ENCODE assay signal across 9 mouse cellular contexts in the genomic region with DNA sequence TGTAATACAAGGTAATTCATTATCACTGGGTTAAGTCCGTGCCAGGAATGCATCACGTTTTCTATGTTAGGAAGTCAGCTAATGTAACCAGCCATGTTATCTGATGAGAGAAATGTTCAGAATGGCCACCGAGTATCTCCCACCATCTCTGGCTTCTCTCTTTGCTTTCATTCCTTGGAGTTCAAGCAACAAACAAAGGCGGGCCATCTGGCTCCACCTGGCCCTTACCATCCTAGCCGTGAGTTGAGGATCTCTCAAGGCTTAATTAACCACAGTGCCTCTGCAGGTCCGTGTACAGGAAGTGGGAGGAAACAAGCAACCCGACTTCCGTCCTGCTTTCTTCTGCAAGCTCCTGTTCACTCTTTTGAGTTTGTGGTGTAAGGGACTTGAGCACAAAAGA. TPM values are rescaled to one million over a fixed set of nuclear protein-coding genes. Genes with fewer than 3 reads are reported as not detected.
A peak's percentile ranks its signal among the peaks of the same experiment; 100 is the strongest.
DNase-seq lines count a peak whose midpoint lies in the region; ATAC-seq and TF ChIP-seq lines count a peak whose summit lies in the region.
"Had no signal": no experiment of that assay in that cellular context is flagged by ENCODE, and none has a peak within 500 bp of the region (broad histone marks: within the 10 kb centered on the region; RNA-seq: fewer than 3 reads in every experiment).

No protein-coding gene starts in this region.

- in situ Hi-C loops in ES-E14 (cut with MboI; ENCODE audit: low sequenced_read_pairs in 2 of 2, unreplicated experiment in 2 of 2): no loop called here

- no peaks in the 10 kb centered on the region for H3K9me3 ChIP-seq in heart, postnatal 0 days (replicated peaks; ENCODE audit: control insufficient read depth, low read length)
- H3K9me3 ChIP-seq in ES-E14 (ENCODE audit: control insufficient read depth, insufficient read depth, low read depth, low read length): no peaks in the 10 kb centered on the region
- no peaks in the 10 kb centered on the region for H3K9me3 ChIP-seq in liver, postnatal 0 days (ENCODE audit: low read length)

- DNase-seq in heart, postnatal 0 days (ENCODE audit: low spot score): no peak
- no peak for DNase-seq in heart, postnatal 25 days (ENCODE audit: low spot score)
- no peak for DNase-seq in ES-E14 (ENCODE audit: low read depth, low spot score)
- DNase-seq in liver, postnatal 0 days: peak; percentile 37
- no peak for DNase-seq in left cerebral cortex, postnatal 36 days (ENCODE audit: low spot score in 2 of 2)
- no peak for DNase-seq in ovary, postnatal 36 days (ENCODE audit: low spot score)
- DNase-seq in cerebellum, adult 8-10 months: no peak
- DNase-seq: forebrain, postnatal 0 days had no signal

- TF ChIP-seq CTCF in heart, postnatal 0 days (IDR thresholded peaks at IDR 0.05; ENCODE audit: low read depth): no peak
- no peak for TF ChIP-seq CTCF in liver, postnatal 0 days (IDR thresholded peaks at IDR 0.05; ENCODE audit: low read depth)

- no peak overlapping the region for H3K4me3 ChIP-seq in heart, postnatal 0 days (ENCODE audit: low read depth, low read length)
- peak overlapping the region in 1 of 2 experiments; percentile 20; a peak in 1 of 4 replicates for H3K4me3 ChIP-seq in ES-E14 (ENCODE audit: insufficient read depth in 1 of 2, low read depth in 1 of 2, low read length in 2 of 2, poor library complexity in 1 of 2, severe bottlenecking in 1 of 2)
- H3K4me3 ChIP-seq in liver, postnatal 0 days (ENCODE audit: low read depth, low read length): peak overlapping the region; percentile 89

- WGBS in heart, postnatal 0 days: 63% methylated on average over 8 of the region's 8 CpGs
- WGBS in liver, postnatal 0 days (ENCODE audit: insufficient replicate concordance): 32% methylated on average over 8 of the region's 8 CpGs

- no peak for ATAC-seq in heart, postnatal 0 days (ENCODE audit: insufficient read depth, low read depth)
- ATAC-seq in erythroid progenitor cell, adult 5-6 weeks (replicated peaks; ENCODE audit: low FRiP score, poor library complexity, severe bottlenecking): 0 out of 2 replicates have a peak, but pooled peaks have one; percentile 16
- no peak for ATAC-seq in liver, postnatal 0 days
- ATAC-seq: forebrain, postnatal 0 days had no signal

- intact Hi-C loops in heart, postnatal 25 days (cut with DNase I): no loop called here
- intact Hi-C loops in left cerebral cortex, postnatal 36 days (cut with DNase I): no loop called here

- H3K4me2 ChIP-seq in heart, postnatal 0 days (ENCODE audit: low read depth, low read length): no peak overlapping the region; the same call in 1 of the 2 replicates
- H3K4me2 ChIP-seq in liver, postnatal 0 days (ENCODE audit: low read depth, low read length): peak overlapping the region; percentile 99

- no peaks in the 10 kb centered on the region for H3K36me3 ChIP-seq in heart, postnatal 0 days (replicated peaks; ENCODE audit: control insufficient read depth, insufficient read depth, low read length)
- H3K36me3 ChIP-seq in ES-E14 (ENCODE audit: control insufficient read depth, insufficient read depth, low read length, poor library complexity, severe bottlenecking): no peaks in the 10 kb centered on the region
- H3K36me3 ChIP-seq in liver, postnatal 0 days (replicated peaks; ENCODE audit: insufficient read depth, low read length): no peaks in the 10 kb centered on the region

- H3K27ac ChIP-seq in heart, postnatal 0 days (ENCODE audit: low read depth): no peak overlapping the region
- H3K27ac ChIP-seq in ES-E14 (ENCODE audit: insufficient read depth, low read depth, low read length, poor library complexity, severe bottlenecking): no peak overlapping the region
- H3K27ac ChIP-seq in liver, postnatal 0 days (ENCODE audit: low read depth): peak overlapping the region; percentile 99

- no peak for TF ChIP-seq EP300 in heart, postnatal 0 days (IDR thresholded peaks at IDR 0.05; ENCODE audit: low read depth)
- no peak for TF ChIP-seq EP300 in liver, postnatal 0 days (IDR thresholded peaks at IDR 0.05; ENCODE audit: low read depth)

- 0 out of 2 replicates have a peak, but pooled peaks cover 2% of the 10 kb centered on the region for H3K4me1 ChIP-seq in heart, postnatal 0 days (ENCODE audit: control insufficient read depth, insufficient read depth)
- peaks cover 3 to 4% of the 10 kb centered on the region in 2 experiments; a peak in 3 of 4 replicates for H3K4me1 ChIP-seq in ES-E14 (ENCODE audit: control insufficient read depth in 2 of 2, insufficient read depth in 2 of 2, low read length in 2 of 2, poor library complexity in 1 of 2)
- H3K4me1 ChIP-seq in liver, postnatal 0 days (ENCODE audit: insufficient read depth): peaks cover 49% of the 10 kb centered on the region

- H3K9ac ChIP-seq in heart, postnatal 0 days (replicated peaks; ENCODE audit: low read depth, low read length): 0 out of 2 replicates have a peak overlapping the region, but pooled peaks have one; percentile 16
- H3K9ac ChIP-seq in ES-E14 (ENCODE audit: insufficient read depth, low read depth, low read length, poor library complexity, severe bottlenecking): peak overlapping the region; percentile 26; the same call in 1 of the 2 replicates
- peak overlapping the region; percentile 47 for H3K9ac ChIP-seq in liver, postnatal 0 days (replicated peaks)
- H3K9ac ChIP-seq: forebrain, postnatal 0 days had no signal

- H3K27me3 ChIP-seq in heart, postnatal 0 days (ENCODE audit: control insufficient read depth, insufficient read depth, low read length): no peaks in the 10 kb centered on the region
- H3K27me3 ChIP-seq in liver, postnatal 0 days (ENCODE audit: insufficient read depth, low read length): no peaks in the 10 kb centered on the region

TF ChIP-seq in ES-E14, 5 proteins besides CTCF, POLR2A, EP300 and RAD21:
- TF ChIP-seq HCFC1 (IDR thresholded peaks at IDR 0.05; ENCODE audit: borderline replicate concordance, insufficient read depth, low read length) (no peak), ZC3H11A (IDR thresholded peaks at IDR 0.05; ENCODE audit: borderline replicate concordance, low read depth, low read length) (no peak), CHD2 (IDR thresholded peaks at IDR 0.05; ENCODE audit: low read depth, low read length) (no peak), ZNF384 (IDR thresholded peaks at IDR 0.05; ENCODE audit: low read depth, low read length) (no peak), MAFK (IDR thresholded peaks at IDR 0.05; ENCODE audit: insufficient read depth, low read depth, low read length) (no peak)

RNA-seq across cellular contexts. Expression of gene Parp16, which starts 21.8 kb away (rescaled TPM):
- 1.8 and 7.7 TPM in 2 replicates for total RNA-seq in heart, postnatal 0 days (2014; rRNA removed; ENCODE audit: low replicate concordance)
- polyA plus RNA-seq in heart, postnatal 0 days (2015; fragmentation: Nextera tagmentation; extraction: Ambion mirVana): 5.7 and 5.8 TPM in 2 replicates
- total RNA-seq in heart, postnatal 25 days (2021): 1 to 10 TPM; 4.2 TPM
- total RNA-seq in ES-E14 (2012; rRNA removed): 4.9 TPM in 2 replicates
- total RNA-seq in erythroid progenitor cell, adult 5-6 weeks (2015; ENCODE audit: low replicate concordance): 17.7 and 28.5 TPM in 2 replicates
- 13.7 and 15.2 TPM in 2 replicates for total RNA-seq in erythroid progenitor cell, adult 5-6 weeks (2017; ENCODE audit: low replicate concordance)
- polyA plus RNA-seq in liver, postnatal 0 days (2015; fragmentation: Nextera tagmentation; extraction: Ambion mirVana): 11.7 and 12.0 TPM in 2 replicates
- 1 to 10 TPM; 2.5 to 4.2 TPM for total RNA-seq in left cerebral cortex, postnatal 36 days (2021)

RNA-seq across cellular contexts. Expression of gene Cilp, which starts 48.0 kb away (rescaled TPM):
- total RNA-seq in heart, postnatal 0 days (2014; rRNA removed; ENCODE audit: low replicate concordance): 0.73 and 0.88 TPM in 2 replicates
- polyA plus RNA-seq in heart, postnatal 0 days (2015; fragmentation: Nextera tagmentation; extraction: Ambion mirVana): 0.19 and 0.21 TPM in 2 replicates
- 1 to 10 TPM; 4.8 to 6.6 TPM for total RNA-seq in heart, postnatal 25 days (2021)
- 0.09 and 0.11 TPM in 2 replicates for total RNA-seq in ES-E14 (2012; rRNA removed)
- not detected in 2 replicates for total RNA-seq in erythroid progenitor cell, adult 5-6 weeks (2015; ENCODE audit: low replicate concordance)
- not detected in 2 replicates for total RNA-seq in erythroid progenitor cell, adult 5-6 weeks (2017; ENCODE audit: low replicate concordance)
- 0.06 and 0.08 TPM in 2 replicates for polyA plus RNA-seq in liver, postnatal 0 days (2015; fragmentation: Nextera tagmentation; extraction: Ambion mirVana)
- not detected for total RNA-seq in left cerebral cortex, postnatal 36 days (2021)
